Mouse (Mus musculus) thymus, postnatal 14 days (tissue): Measurements from ENCODE around the gene Cacnb1.
A peak's percentile ranks its signal among the peaks of the same experiment; 100 is the strongest.

ENCODE experiments used
- DNase-seq: peaks from one replicate; pipeline ENCODE4 v3.0.0; 2021

Cacnb1 gene

GRCm38 (mm10) chr11:98037871-98038270 lies 15.0 kb upstream of the Cacnb1 start:
- no peak for DNase-seq

GRCm38 (mm10) chr11:98035977-98036377 lies 13.1 kb upstream of the Cacnb1 start:
- no peak for DNase-seq

GRCm38 (mm10) chr11:98034840-98035239 lies 12.0 kb upstream of the Cacnb1 start:
- DNase-seq, result no peak

- DNase-seq, result no peak
These were observed 11.2 kb upstream of the Cacnb1 start for GRCm38 (mm10) chr11:98034061-98034460.

GRCm38 (mm10) chr11:98031443-98031770 lies 8.6 kb upstream of the Cacnb1 start:
- DNase-seq, result peak; percentile 79

- DNase-seq, result no peak
These were observed 8.0 kb upstream of the Cacnb1 start for GRCm38 (mm10) chr11:98030701-98031442.

GRCm38 (mm10) chr11:98027785-98028184 lies 5.0 kb upstream of the Cacnb1 start:
- DNase-seq, result no peak

- DNase-seq, result no peak
These were observed 4.5 kb upstream of the Cacnb1 start for GRCm38 (mm10) chr11:98027297-98027688.

- DNase-seq, result peak; percentile 90
These were observed 3.9 kb upstream of the Cacnb1 start, which contains the start of gene Rpl19 for GRCm38 (mm10) chr11:98026570-98027296. Rpl19 (plus strand) TSS chr11:98026710.

GRCm38 (mm10) chr11:98026248-98026569 lies 3.4 kb upstream of the Cacnb1 start:
- no peak for DNase-seq

- DNase-seq, result no peak
These were observed 1.7 kb upstream of the Cacnb1 start for GRCm38 (mm10) chr11:98024516-98024915.

- no peak for DNase-seq
These were observed 630 bp downstream of the Cacnb1 start for GRCm38 (mm10) chr11:98022253-98022554.

- peak; percentile 52 for DNase-seq
These were observed 1.1 kb downstream of the Cacnb1 start for GRCm38 (mm10) chr11:98021565-98022252.

- DNase-seq, result no peak
These were observed 1.7 kb downstream of the Cacnb1 start for GRCm38 (mm10) chr11:98021118-98021517.

GRCm38 (mm10) chr11:98020710-98021109 lies 2.1 kb downstream of the Cacnb1 start:
- DNase-seq, result no peak

GRCm38 (mm10) chr11:98019883-98020610 lies 2.8 kb downstream of the Cacnb1 start:
- DNase-seq, result peak; percentile 52

GRCm38 (mm10) chr11:98018858-98019641 lies 3.8 kb downstream of the Cacnb1 start:
- DNase-seq, result peak; percentile 89

- DNase-seq, result peak; percentile 19
These were observed 4.6 kb downstream of the Cacnb1 start for GRCm38 (mm10) chr11:98018222-98018621.

GRCm38 (mm10) chr11:98016824-98017223 lies 6.0 kb downstream of the Cacnb1 start:
- no peak for DNase-seq

- no peak for DNase-seq
These were observed 6.7 kb downstream of the Cacnb1 start for GRCm38 (mm10) chr11:98016177-98016576.

GRCm38 (mm10) chr11:98012831-98013230 lies 10.0 kb downstream of the Cacnb1 start:
- DNase-seq, result no peak

- no peak for DNase-seq
These were observed 11.1 kb downstream of the Cacnb1 start for GRCm38 (mm10) chr11:98011716-98012115.

- DNase-seq, result peak; percentile 44
These were observed 14.7 kb downstream of the Cacnb1 start for GRCm38 (mm10) chr11:98008087-98008486.
